In the genomic region with DNA sequence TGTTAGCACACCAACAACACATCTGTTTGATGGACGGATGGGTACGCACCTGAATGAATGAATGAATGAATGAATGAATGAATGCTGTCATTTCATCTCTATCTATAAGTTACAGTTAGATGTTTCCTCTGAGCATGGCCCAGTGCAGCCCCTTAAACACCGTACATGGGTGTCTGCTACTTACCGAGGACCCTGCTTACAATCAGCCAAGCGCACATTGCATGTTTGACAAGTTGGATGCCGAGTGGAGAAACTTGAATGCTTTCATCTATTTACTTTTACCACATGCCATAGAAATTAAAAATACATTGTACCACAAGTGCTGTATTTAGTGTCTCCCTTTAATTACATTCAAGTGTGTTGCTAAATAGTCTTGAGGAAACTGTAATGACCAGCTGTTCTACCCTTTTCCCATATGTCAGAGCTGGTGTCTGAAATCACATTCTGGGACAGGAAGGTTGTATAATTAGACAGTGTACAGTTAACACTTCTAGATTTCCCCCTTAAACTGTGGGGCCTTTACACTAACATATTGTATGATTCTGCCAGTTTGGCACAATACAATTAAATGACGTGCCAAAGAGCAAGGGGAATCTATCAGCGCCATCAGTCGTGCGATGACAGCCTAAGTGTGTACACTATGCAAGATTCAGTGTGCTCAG, we compare ENCODE assay signal across 20 mouse cellular contexts.
DNase-seq lines count a peak whose midpoint lies in the region; ATAC-seq lines count a peak whose summit lies in the region.
"Had no signal": no experiment of that assay in that cellular context is flagged by ENCODE, and none has a peak within 500 bp of the region (broad histone marks: within the 10 kb centered on the region; RNA-seq: fewer than 3 reads in every experiment).

No protein-coding gene starts in this region.

- ATAC-seq in forebrain, embryonic 12.5 days (ENCODE audit: low FRiP score) = 0 out of 2 replicates have a peak, but pooled peaks have one; percentile 39
- peak; percentile 99 for ATAC-seq in forebrain, embryonic 16.5 days
- ATAC-seq: intestine, postnatal 0 days had no signal

- WGBS in forebrain, embryonic 12.5 days = 81% methylated on average over 10 of the region's 10 CpGs
- WGBS in forebrain, embryonic 16.5 days = 49% methylated on average over 10 of the region's 10 CpGs
- 96% methylated on average over 10 of the region's 10 CpGs for WGBS in hindbrain, embryonic 10.5 days

- H3K36me3 ChIP-seq in forebrain, embryonic 12.5 days (replicated peaks) = no peaks in the 10 kb centered on the region
- no peaks in the 10 kb centered on the region for H3K36me3 ChIP-seq in forebrain, embryonic 16.5 days (ENCODE audit: control insufficient read depth, insufficient read depth)
- H3K36me3 ChIP-seq in hindbrain, embryonic 10.5 days = no peaks in the 10 kb centered on the region
- H3K36me3 ChIP-seq: embryonic facial prominence, embryonic 10.5 days; heart, embryonic 13.5 days had no signal

- H3K27ac ChIP-seq in forebrain, embryonic 12.5 days = no peak overlapping the region
- no peak overlapping the region for H3K27ac ChIP-seq in forebrain, embryonic 16.5 days (ENCODE audit: low read length)
- H3K27ac ChIP-seq in hindbrain, embryonic 10.5 days = no peak overlapping the region
- H3K27ac ChIP-seq: embryonic facial prominence, embryonic 10.5 days; gastrocnemius, adult 2 months; heart, embryonic 13.5 days; hindbrain, embryonic 14.5 days had no signal

- H3K27me3 ChIP-seq in forebrain, embryonic 12.5 days = 0 out of 2 replicates have a peak, but pooled peaks cover 4% of the 10 kb centered on the region
- H3K27me3 ChIP-seq in forebrain, embryonic 16.5 days (replicated peaks; ENCODE audit: control insufficient read depth, insufficient read depth, low read length) = peaks cover 10% of the 10 kb centered on the region
- H3K27me3 ChIP-seq in hindbrain, embryonic 10.5 days (ENCODE audit: insufficient read depth, poor library complexity, severe bottlenecking) = no peaks in the 10 kb centered on the region
- H3K27me3 ChIP-seq: heart, embryonic 13.5 days had no signal

- no peak overlapping the region for H3K4me2 ChIP-seq in forebrain, embryonic 12.5 days
- H3K4me2 ChIP-seq in forebrain, embryonic 16.5 days (ENCODE audit: low read length) = no peak overlapping the region
- H3K4me2 ChIP-seq: heart, embryonic 13.5 days; hindbrain, embryonic 14.5 days had no signal

- no peaks in the 10 kb centered on the region for H3K9me3 ChIP-seq in forebrain, embryonic 12.5 days
- H3K9me3 ChIP-seq in forebrain, embryonic 16.5 days (ENCODE audit: control insufficient read depth, low read length) = peaks cover 2% of the 10 kb centered on the region; the same call in 1 of the 2 replicates
- no peaks in the 10 kb centered on the region for H3K9me3 ChIP-seq in hindbrain, embryonic 10.5 days

- peak; percentile 33 for DNase-seq in layer of hippocampus, adult 9-10 months (ENCODE audit: low spot score)
- no peak for DNase-seq in layer of hippocampus, postnatal 25 days (ENCODE audit: extremely low spot score in 1 of 2, low spot score in 1 of 2)
- DNase-seq in cerebellum, postnatal 4 days (ENCODE audit: low spot score in 2 of 2) = no peak
- DNase-seq in hindbrain, embryonic 10.5 days (ENCODE audit: low spot score) = no peak
- DNase-seq in spleen, adult 18-20 months = no peak
- DNase-seq: adrenal gland, adult 2 months; adrenal gland, postnatal 25 days; cerebellum, adult 11-12 months; cerebellum, adult 9-11 months; cerebellum, postnatal 36 days; gastrocnemius, adult 2 months; gastrocnemius, postnatal 25 days; heart, postnatal 36 days; kidney, adult 8-10 months had no signal

- H3K9ac ChIP-seq in forebrain, embryonic 12.5 days = no peak overlapping the region
- no peak overlapping the region for H3K9ac ChIP-seq in forebrain, embryonic 16.5 days (replicated peaks; ENCODE audit: low read depth, low read length)
- H3K9ac ChIP-seq: heart, embryonic 13.5 days; hindbrain, embryonic 14.5 days had no signal

- H3K4me1 ChIP-seq in forebrain, embryonic 12.5 days = peaks cover 8% of the 10 kb centered on the region; the same call in 1 of the 2 replicates
- peaks cover 8% of the 10 kb centered on the region; the same call in 1 of the 2 replicates for H3K4me1 ChIP-seq in forebrain, embryonic 16.5 days (replicated peaks; ENCODE audit: control insufficient read depth, insufficient read depth, low read length)
- no peaks in the 10 kb centered on the region for H3K4me1 ChIP-seq in hindbrain, embryonic 10.5 days (replicated peaks)
- H3K4me1 ChIP-seq: embryonic facial prominence, embryonic 10.5 days; heart, embryonic 13.5 days had no signal

- no peak overlapping the region for H3K4me3 ChIP-seq in forebrain, embryonic 12.5 days (replicated peaks)
- no peak overlapping the region for H3K4me3 ChIP-seq in forebrain, embryonic 16.5 days (replicated peaks; ENCODE audit: low read length)
- H3K4me3 ChIP-seq in hindbrain, embryonic 10.5 days = no peak overlapping the region
- H3K4me3 ChIP-seq: embryonic facial prominence, embryonic 10.5 days; gastrocnemius, adult 2 months; heart, embryonic 13.5 days had no signal
